Mouse (Mus musculus): ENCODE results near the gene Abracl. TPM values are rescaled to one million over a fixed set of nuclear protein-coding genes. Genes with fewer than 3 reads are reported as not detected.

Gene Abracl
- 155 TPM for polyA plus RNA-seq (2012; fragmentation: generic; extraction: Trizol)
- long read RNA-seq, experiment 1, transcript Abracl-201 (3 exons, 846 nt), result major isoform, 123 of 136 reads
- long read RNA-seq, experiment 1, transcript Abracl-205 (3 exons, 275 nt), result minor isoform, 5 of 136 reads
- long read RNA-seq, experiment 1, partial matches to known transcripts, result 0 of 136 reads
- long read RNA-seq, experiment 1, other reads (novel, unspliced or antisense), result 4 of 136 reads
- long read RNA-seq, experiment 2, transcript Abracl-201 (3 exons, 846 nt), result major isoform, 16 of 18 reads
- long read RNA-seq, experiment 2, partial matches to known transcripts, result 0 of 18 reads
- long read RNA-seq, experiment 2, other reads (novel, unspliced or antisense), result 0 of 18 reads

DNA sequence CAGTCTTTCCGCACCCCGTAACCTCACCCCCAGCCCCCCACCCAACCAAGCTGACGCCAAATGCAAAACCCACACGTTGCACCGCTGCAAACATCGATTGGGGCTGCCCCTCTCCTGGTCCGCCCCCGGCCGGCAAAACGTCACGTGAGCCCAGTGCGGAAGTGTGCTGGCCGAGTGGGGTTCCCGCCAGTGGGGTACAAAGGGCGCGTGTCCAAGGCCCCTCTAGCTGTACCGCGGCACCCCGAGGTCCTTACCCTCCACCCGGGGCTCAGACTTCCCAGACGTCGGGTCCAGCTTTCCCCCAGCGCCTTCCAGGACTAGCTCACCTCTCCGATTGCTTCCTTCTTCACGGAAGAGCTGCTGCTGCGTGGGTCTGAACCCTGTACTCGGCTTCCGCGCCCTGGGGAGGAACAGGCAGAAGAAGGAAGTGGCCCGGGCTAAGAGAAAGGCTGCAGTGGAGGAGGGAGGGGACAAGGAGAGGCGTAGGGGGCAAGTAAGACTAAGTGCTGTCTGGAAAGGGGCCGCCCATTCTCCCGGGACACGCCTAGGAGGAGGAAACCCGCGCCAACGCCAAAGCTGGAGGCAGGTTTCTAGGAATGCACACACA is at the start of gene Abracl:
Gene Abracl, minus strand, starts transcription at position 548 of the 607 bp plus-strand sequence.
- no peaks in the 10 kb centered on the region for H3K27me3 ChIP-seq (ENCODE audit: control insufficient read depth, insufficient read depth, insufficient read length)
- peak within 1 kb of the TSS; percentile 67 for H3ac ChIP-seq (ENCODE audit: control insufficient read depth, insufficient read length, low read depth)
- peak; percentile 87 for TF ChIP-seq USF1 (IDR thresholded peaks at IDR 0.05; ENCODE audit: low read depth)
- TF ChIP-seq CTCF (IDR thresholded peaks at IDR 0.05; ENCODE audit: control insufficient read depth, insufficient read depth, insufficient read length), result no peak
- peak within 1 kb of the TSS; percentile 74 for H3K4me3 ChIP-seq (ENCODE audit: insufficient read depth, poor library complexity, severe bottlenecking)
- peaks cover 47% of the 10 kb centered on the region for H3K79me2 ChIP-seq (ENCODE audit: control insufficient read depth, insufficient read depth)
- H3K79me3 ChIP-seq (ENCODE audit: low read depth), result peaks cover 36% of the 10 kb centered on the region
- peaks cover 11% of the 10 kb centered on the region for H3K36me3 ChIP-seq (ENCODE audit: control insufficient read depth, insufficient read depth)

DNA sequence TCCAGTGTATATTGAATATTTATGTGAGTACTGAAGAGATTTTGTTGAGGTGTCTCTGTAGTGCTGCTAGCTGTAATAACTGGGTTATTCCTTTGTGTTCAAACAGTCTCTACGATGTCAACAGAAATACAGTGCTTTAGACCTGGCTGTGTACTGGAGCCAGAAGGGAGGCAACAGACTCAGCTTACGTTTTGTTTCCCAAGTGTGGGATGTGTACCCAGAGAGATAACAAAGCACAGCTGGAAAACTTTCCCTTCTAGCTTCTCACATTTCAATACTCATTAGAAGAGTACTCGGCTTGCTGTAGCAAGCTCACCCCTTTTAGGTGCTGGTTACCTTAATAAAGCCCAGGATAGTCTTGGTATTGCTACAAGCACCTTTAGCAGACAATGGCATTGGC is 49.8 kb upstream of the Abracl start:
- TF ChIP-seq MYOD1 (IDR thresholded peaks at IDR 0.05; ENCODE audit: control insufficient read depth, insufficient read length, low read depth), result no peak
- no peak for TF ChIP-seq CEBPB (IDR thresholded peaks at IDR 0.05; ENCODE audit: low read depth)
- no peak for TF ChIP-seq FOSL1 (IDR thresholded peaks at IDR 0.05; ENCODE audit: insufficient read depth, low read length, poor library complexity, severe bottlenecking)
- TF ChIP-seq CTCF (IDR thresholded peaks at IDR 0.05; ENCODE audit: control insufficient read depth, insufficient read depth, insufficient read length), result no peak
- TF ChIP-seq USF1 (IDR thresholded peaks at IDR 0.05; ENCODE audit: low read depth), result no peak
- TF ChIP-seq MYOG (IDR thresholded peaks at IDR 0.05; ENCODE audit: control insufficient read depth, extremely low read depth, insufficient read length), result no peak
- TF ChIP-seq MAX (IDR thresholded peaks at IDR 0.05), result no peak
- Histone ChIP-seq H3K79me2 (ENCODE audit: control insufficient read depth, insufficient read depth) (peaks cover 96% of the 10 kb centered on the region), H3K79me3 (ENCODE audit: low read depth) (peaks cover 77% of the 10 kb centered on the region), H3K4me3 (ENCODE audit: insufficient read depth, poor library complexity, severe bottlenecking) (no peak overlapping the region), H3K36me3 (ENCODE audit: control insufficient read depth, insufficient read depth) (peaks cover 8% of the 10 kb centered on the region), H3K27me3 (ENCODE audit: control insufficient read depth, insufficient read depth, insufficient read length) (no peaks in the 10 kb centered on the region), H3ac (ENCODE audit: control insufficient read depth, insufficient read length, low read depth) (no peak overlapping the region)

DNA sequence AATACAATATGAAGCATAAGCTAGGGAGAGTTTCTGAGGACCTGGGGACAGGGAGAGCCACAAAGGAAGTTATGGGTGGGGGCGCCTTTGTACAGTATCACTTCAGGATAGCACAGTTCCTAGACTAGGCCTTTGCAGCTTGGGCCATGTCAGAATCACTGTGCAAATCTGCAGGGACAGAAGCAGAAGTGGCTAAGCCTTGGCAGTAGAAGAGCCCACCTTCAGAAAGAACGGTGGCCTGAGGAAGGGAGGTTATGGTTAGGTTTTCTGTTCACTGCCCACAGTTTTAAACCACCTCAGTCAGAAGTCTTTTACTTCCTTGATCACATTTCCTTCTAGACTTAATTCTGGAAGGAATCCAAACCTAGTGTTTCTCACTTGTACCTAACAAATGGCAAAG is 47.5 kb upstream of the Abracl start:
- H3K4me3 ChIP-seq (ENCODE audit: insufficient read depth, poor library complexity, severe bottlenecking), result no peak overlapping the region
- no peaks in the 10 kb centered on the region for H3K27me3 ChIP-seq (ENCODE audit: control insufficient read depth, insufficient read depth, insufficient read length)
- H3K36me3 ChIP-seq (ENCODE audit: control insufficient read depth, insufficient read depth), result no peaks in the 10 kb centered on the region
- H3ac ChIP-seq (ENCODE audit: control insufficient read depth, insufficient read length, low read depth), result no peak overlapping the region
- H3K79me3 ChIP-seq (ENCODE audit: low read depth), result peaks cover 80% of the 10 kb centered on the region
- peaks cover 100% of the 10 kb centered on the region for H3K79me2 ChIP-seq (ENCODE audit: control insufficient read depth, insufficient read depth)
- TF ChIP-seq MYOG (IDR thresholded peaks at IDR 0.05; ENCODE audit: control insufficient read depth, extremely low read depth, insufficient read length) (no peak), USF1 (IDR thresholded peaks at IDR 0.05; ENCODE audit: low read depth) (no peak), CEBPB (IDR thresholded peaks at IDR 0.05; ENCODE audit: low read depth) (no peak), CTCF (IDR thresholded peaks at IDR 0.05; ENCODE audit: control insufficient read depth, insufficient read depth, insufficient read length) (no peak), MYOD1 (IDR thresholded peaks at IDR 0.05; ENCODE audit: control insufficient read depth, insufficient read length, low read depth) (no peak), MAX (IDR thresholded peaks at IDR 0.05) (no peak), FOSL1 (IDR thresholded peaks at IDR 0.05; ENCODE audit: insufficient read depth, low read length, poor library complexity, severe bottlenecking) (no peak)

DNA sequence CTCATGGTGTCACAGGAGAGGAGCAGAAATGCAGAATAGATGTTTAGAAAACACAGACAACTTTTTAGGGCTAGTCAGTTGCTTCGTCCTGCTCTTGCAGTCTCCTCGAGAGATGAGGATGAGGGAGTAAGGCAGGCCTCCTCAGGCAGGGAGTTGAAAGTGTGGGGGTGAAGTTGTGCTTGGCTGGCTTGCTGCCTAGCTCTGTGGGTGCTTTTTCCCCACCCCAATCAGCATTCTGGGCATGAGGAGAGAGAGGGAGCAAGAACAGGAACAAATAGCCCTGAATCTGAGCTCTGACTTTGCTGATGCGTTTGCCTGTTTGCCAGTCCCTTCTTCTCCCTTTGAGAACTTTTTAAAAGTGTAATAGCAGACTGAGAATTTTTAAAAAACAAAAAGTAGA is 47.1 kb upstream of the Abracl start:
- peaks cover 100% of the 10 kb centered on the region for H3K79me2 ChIP-seq (ENCODE audit: control insufficient read depth, insufficient read depth)
- TF ChIP-seq USF1 (IDR thresholded peaks at IDR 0.05; ENCODE audit: low read depth), result no peak
- no peak for TF ChIP-seq CEBPB (IDR thresholded peaks at IDR 0.05; ENCODE audit: low read depth)
- no peak for TF ChIP-seq MYOG (IDR thresholded peaks at IDR 0.05; ENCODE audit: control insufficient read depth, extremely low read depth, insufficient read length)
- no peak for TF ChIP-seq MAX (IDR thresholded peaks at IDR 0.05)

DNA sequence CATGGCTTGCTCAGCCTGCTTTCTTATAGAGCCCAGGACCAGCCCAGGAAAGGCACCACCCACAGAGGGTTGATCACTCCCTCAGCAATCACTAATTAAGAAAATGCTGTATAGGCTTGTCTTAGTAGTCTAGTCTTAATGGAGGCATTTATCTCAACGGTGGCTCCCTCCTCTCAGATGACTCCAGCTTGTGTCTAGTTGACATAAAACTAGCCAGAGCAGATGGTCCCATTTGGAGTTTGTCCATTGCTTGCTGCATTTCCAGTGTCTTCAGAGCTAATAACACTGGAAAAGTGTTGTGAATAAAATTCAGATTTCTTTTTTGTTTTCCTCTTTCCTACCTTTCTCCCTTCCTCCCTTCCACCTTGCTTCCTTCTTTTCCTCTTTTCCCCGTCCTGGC is 46.5 kb upstream of the Abracl start:
- no peaks in the 10 kb centered on the region for H3K36me3 ChIP-seq (ENCODE audit: control insufficient read depth, insufficient read depth)
- H3K79me2 ChIP-seq (ENCODE audit: control insufficient read depth, insufficient read depth), result peaks cover 100% of the 10 kb centered on the region
- no peak overlapping the region for H3ac ChIP-seq (ENCODE audit: control insufficient read depth, insufficient read length, low read depth)
- TF ChIP-seq USF1 (IDR thresholded peaks at IDR 0.05; ENCODE audit: low read depth), result no peak
- TF ChIP-seq MAX (IDR thresholded peaks at IDR 0.05), result no peak
- TF ChIP-seq MYOG (IDR thresholded peaks at IDR 0.05; ENCODE audit: control insufficient read depth, extremely low read depth, insufficient read length), result no peak
- TF ChIP-seq FOSL1 (IDR thresholded peaks at IDR 0.05; ENCODE audit: insufficient read depth, low read length, poor library complexity, severe bottlenecking), result no peak
- no peak for TF ChIP-seq MYOD1 (IDR thresholded peaks at IDR 0.05; ENCODE audit: control insufficient read depth, insufficient read length, low read depth)
- TF ChIP-seq CEBPB (IDR thresholded peaks at IDR 0.05; ENCODE audit: low read depth), result no peak
- no peak for TF ChIP-seq CTCF (IDR thresholded peaks at IDR 0.05; ENCODE audit: control insufficient read depth, insufficient read depth, insufficient read length)
- H3K27me3 ChIP-seq (ENCODE audit: control insufficient read depth, insufficient read depth, insufficient read length), result no peaks in the 10 kb centered on the region
- peaks cover 82% of the 10 kb centered on the region for H3K79me3 ChIP-seq (ENCODE audit: low read depth)
- H3K4me3 ChIP-seq (ENCODE audit: insufficient read depth, poor library complexity, severe bottlenecking), result no peak overlapping the region

More for the DNA sequence above, 47.1 kb upstream of the Abracl start:
- Histone ChIP-seq H3K79me3 (ENCODE audit: low read depth) (peaks cover 81% of the 10 kb centered on the region), H3K4me3 (ENCODE audit: insufficient read depth, poor library complexity, severe bottlenecking) (no peak overlapping the region), H3K36me3 (ENCODE audit: control insufficient read depth, insufficient read depth) (no peaks in the 10 kb centered on the region), H3ac (ENCODE audit: control insufficient read depth, insufficient read length, low read depth) (no peak overlapping the region), H3K27me3 (ENCODE audit: control insufficient read depth, insufficient read depth, insufficient read length) (no peaks in the 10 kb centered on the region)
